Mouse (Mus musculus): Measurements from ENCODE around the gene Immp2l.
"Not testable (repeated sequence)": the region's sequence is repeated elsewhere in the genome, so short reads cannot be mapped to it uniquely, and the experiment has no call there.

Gene Immp2l

DNA sequence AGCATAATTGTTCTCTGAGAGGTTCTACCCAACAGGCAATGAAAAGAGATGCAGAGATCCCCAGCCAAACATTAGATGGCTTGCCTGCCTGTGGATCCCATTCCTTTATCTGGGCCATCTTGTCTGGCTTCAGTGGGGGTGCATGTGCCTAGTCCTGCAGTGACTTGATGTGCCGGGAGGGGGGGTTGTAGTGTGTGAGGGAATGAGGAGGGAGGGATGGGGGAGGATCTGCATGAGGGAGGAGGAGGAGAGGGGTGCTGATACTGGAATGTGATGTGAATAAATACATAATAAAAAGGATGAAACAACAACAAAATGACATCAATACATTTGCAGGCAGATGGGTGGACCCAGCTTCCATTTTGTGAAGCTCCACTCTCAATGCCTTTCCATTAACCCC, 658.3 kb downstream of the Immp2l start:
- DNase-seq (ENCODE audit: low spot score): no peak

DNA sequence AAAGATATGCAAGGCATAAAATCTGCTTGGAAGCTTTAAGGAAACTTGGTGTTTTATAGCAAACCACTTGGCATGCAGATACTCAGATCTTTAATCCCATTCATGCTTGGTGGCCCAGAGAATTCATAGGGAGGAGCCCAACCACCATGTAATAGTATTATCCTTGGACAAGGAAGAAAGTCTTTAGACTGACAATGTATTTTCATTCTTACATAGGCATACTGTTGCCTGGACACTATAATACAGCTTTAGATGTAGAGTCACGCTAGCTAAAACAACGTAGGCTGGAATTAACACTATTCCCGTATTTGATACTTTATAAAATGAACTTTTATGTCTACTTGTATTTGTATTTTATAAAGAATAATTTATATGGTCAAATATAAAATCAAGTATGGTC, 665.9 kb downstream of the Immp2l start:
- no peak for DNase-seq (ENCODE audit: low spot score)

DNA sequence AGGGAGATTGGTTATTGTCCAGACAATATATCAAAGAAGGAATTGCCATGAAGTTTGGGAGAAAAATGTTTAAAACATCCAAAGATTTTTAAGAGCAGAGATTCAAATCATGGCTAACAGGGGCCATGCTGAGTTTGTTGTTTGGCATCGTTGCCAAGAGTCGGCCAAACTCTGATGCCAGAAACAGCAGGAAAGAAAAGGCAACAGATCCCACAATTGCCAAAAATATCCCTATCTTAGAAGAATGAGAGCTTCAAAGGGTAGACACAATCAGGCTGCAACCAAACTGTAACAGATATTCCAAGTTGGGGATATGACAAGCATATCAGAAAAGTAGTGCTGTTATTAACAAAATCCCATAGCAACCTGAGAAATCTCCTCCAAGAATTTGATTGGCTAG, 686.7 kb downstream of the Immp2l start:
- no peak for DNase-seq (ENCODE audit: low spot score)

DNA sequence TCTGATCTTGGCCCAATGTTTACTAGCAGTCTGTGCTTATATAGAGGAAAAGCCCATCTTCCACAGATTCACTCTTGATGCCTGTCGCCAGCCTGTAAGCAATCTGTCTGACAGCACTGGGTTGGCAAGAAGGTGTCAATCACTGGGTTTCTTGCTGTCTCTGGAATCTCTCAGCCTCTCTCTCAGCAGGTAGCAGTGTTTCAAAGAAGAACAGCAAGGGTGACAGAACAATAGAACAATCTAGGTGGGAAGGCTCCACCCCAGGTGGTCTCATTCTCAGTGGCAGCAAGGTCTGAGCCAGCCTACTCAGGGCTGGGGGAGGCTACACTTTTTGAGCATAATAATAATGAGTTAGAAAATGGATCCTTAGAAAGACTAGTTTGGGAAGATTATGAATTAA, 693.1 kb downstream of the Immp2l start:
- no peak for DNase-seq (ENCODE audit: low spot score)

DNA sequence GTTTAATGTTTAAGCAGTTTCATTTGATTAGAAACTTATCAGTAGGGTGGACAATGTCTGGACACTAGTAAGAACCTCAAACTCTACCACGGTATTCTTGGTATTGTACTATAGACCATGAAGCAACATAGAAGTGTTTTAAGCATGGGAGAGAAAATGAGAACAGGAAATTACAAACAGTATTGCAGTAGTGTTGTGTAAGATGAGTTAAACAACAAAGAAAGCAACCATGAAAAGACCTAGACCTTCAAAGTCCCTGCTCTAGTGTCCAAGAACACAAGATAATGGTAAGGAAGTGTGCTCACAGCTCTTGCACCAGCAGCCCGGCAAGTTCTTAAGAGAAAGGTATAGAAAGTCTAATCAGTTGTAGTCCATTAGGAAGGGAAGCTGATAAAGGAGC, 700.7 kb downstream of the Immp2l start:
- DNase-seq (ENCODE audit: low spot score): no peak

DNA sequence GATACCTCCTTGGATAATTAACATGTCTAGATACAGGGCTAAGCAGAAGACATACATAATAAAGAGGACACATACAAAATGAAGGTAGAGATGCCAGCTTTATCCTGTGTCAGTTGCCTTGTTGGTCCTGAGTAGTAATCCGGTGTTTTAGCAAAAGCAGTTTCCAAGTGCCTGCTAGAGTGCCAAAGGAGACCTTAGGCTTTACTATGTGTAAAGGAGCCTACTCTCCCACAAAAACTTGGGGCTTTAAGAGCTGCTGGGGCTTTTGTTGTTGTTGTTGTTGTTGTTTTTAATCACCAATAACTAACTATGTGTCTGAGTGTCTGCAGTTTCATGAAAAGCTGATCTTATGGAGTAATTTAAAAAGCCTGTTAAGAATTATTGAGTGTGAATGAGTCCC, 702.8 kb downstream of the Immp2l start:
- no peak for DNase-seq (ENCODE audit: low spot score)

DNA sequence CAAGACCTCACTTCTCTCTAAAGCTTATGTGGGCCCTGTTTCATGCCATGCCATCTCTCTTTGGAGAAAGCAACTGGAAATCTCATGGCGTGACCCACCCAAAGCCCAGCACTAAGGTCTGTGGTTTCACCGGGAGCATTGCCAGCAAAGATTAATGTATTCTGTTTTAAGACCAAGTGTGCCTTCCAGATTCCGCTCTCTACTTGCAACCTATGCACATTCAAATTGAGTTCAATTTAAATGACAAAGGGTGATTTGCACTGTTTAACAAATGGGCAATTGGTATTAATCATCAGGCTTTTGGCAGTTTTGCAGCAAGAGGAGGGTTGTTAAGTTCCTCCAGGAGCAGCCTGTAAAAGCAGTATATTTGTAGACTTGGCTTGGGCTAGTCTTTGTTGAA, 703.3 kb downstream of the Immp2l start:
- no peak for DNase-seq (ENCODE audit: low spot score)

DNA sequence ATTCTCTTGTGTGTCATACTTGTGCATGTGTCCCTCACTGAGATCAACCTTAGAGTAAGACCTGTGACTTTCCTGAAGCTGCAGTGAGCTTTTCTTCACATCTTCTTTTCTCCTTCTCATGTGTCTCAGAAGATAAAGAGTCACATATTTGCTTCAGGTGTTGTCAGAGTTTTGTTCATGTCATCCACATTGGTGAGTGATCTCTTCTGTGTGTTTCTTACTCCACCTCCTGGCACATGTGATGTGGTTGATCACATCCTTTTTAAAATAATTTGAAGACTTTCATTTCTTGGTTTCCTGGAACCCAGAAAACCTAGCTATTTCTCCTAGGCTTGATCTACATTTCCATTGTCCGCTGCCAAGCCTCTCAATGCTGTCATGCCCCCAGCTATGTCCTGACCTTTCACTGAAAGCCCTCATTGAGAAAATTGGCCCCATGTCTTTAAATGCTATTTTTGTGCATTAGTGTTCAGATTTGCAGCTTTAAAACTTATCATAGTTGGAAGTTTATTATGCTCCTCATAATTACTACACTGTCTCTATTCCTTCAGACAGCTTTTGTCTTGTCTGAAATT, 704.0 kb downstream of the Immp2l start:
- no peak for DNase-seq (ENCODE audit: low spot score)

DNA sequence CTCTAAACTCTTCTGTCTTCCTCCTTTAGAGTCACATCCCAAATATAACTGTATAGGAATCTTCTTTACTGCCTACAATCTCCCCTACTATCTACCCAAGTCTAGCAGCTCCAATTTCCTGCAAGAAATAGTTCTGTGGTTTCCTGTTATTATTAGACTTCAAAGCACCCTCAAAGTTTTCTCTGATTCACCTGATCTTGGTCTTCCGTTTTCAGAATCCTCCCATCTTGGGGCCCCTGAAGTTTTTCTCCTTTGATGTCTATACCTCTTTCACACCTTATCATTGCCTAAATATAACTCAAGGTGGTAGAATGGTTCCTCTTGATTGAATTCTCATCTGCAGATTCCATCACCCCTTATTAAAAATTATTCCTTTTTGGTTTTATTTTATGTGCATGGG, 704.6 kb downstream of the Immp2l start:
- no peak for DNase-seq (ENCODE audit: low spot score)

DNA sequence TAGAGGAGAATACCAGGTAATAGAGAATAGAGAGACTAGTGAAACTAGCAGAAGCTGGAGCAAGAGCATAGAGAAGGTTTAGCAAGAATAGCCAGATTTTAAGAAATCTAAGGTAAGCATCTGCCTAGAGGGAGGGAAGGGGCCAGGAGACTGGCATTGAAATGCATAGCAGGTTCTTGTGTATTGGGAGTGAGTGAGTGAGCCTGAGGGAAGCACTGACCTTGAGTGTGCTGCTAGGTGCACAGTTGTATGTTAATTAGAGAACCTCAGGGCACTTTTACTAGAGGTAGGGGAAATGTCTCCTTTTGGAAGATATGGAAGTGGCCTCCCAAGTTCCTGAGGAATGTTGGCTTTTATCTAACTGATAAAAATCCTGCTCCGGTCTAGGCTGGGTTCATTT, 705.9 kb downstream of the Immp2l start:
- DNase-seq (ENCODE audit: low spot score): no peak

DNA sequence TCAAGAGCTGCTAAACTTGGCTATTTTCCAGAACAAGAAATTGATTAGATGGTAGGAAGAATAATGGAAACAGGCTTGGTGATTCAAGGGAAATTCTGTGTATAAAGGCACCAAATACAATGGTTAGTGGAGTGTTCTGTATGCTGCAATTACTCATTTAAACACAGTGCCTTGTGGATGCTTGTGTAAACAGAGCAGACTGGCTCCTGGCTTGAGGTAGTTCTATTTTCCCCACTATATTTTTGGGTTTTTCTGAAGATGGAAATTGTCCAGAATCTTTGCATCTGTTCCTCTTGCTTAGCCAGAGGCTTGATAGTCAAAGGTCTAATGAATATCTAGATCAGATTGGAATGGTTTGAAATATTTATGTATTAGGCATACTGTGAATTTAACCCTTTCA, 709.3 kb downstream of the Immp2l start:
- DNase-seq (ENCODE audit: low spot score): no peak

DNA sequence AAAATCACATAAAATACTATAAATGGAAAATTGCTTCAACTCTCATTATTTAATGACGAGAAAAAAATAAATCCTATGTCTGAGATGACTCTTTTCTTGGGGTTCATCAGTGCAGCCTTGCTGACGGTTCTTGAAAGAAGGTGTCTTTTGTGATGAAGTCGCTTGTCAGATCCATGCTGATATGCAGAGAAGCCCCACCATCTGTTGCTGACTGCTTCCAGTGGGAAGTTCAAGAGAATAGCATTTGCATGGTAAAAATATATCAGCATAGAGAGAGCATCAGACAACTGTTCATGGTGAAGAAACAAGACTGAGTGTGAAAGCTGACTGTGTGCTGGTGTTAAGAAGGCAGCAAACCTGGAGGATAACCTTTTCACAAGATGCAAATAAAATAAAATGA, 719.0 kb downstream of the Immp2l start:
- no peak for DNase-seq (ENCODE audit: low spot score)

DNA sequence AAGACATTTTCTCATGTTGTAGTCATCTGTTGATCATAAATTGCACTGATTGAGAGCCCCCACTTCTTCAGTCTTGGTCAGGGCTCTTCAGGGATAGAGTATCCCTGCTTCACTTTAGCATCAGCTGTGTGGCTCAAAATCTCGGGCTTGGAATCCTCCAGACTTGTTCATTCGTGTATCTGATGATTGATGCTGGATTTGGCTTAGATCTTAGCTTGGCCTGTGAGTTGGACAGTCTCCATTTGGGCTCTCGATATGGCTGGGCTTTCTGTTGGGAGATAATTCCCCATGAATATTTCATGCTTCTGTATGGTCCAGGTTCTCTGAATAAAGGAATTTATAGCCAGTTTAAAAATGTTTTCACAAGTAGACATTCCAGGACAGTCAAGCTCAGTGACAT, 739.5 kb downstream of the Immp2l start:
- DNase-seq (ENCODE audit: low spot score): no peak

DNA sequence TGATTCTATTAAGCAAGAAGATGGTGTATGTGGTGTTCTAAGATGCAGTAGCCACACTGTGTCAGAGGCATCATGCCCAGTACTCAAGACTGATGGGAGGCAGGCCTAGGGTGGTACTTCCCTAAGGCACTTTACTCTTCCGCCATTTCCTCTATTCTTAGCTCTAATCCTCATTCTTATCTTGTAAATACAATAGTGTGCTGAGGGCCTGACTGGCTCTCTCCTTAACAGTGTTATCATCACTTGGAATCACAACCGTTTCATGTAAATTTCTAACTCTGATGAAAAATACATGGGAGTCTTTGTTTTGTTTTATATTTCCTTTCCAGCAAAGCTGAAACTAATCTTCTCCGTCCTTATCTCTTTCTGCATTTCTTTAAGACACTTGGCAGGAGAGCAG, 750.1 kb downstream of the Immp2l start:
- no peak for DNase-seq (ENCODE audit: low spot score)

DNA sequence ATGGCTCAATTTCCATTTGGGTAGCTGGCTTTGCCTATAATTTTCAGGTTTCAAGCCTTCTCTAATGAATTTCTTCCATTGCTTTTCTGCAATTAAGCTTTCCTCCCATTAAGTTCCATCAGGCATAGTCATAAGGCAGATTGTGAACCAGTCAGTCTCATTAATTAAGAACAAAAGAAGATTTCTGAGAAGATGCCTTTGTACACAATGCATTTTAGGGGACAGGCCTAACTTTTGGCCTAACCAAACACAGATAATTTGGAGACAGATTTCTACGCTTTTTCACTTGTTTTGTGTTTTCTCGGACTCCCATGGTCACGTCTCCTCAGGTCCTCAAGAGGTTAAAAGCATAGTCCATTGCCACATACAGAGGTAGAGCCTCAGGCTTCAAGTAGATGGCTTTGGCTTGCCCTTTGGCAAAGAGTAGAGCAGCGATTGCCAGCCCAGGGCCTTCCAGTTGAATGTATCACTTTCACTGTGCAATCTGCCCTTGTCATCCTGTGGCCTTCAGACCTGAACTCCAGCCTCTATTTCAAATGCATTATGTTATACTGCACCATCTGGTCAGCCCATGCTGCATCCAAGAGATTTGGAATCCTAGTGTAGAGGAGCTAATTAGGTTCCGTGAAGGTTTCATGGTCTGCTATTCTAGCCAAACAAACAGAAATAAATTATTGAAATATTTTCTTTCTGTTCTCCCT, 750.9 kb downstream of the Immp2l start:
- no peak for DNase-seq (ENCODE audit: low spot score)

DNA sequence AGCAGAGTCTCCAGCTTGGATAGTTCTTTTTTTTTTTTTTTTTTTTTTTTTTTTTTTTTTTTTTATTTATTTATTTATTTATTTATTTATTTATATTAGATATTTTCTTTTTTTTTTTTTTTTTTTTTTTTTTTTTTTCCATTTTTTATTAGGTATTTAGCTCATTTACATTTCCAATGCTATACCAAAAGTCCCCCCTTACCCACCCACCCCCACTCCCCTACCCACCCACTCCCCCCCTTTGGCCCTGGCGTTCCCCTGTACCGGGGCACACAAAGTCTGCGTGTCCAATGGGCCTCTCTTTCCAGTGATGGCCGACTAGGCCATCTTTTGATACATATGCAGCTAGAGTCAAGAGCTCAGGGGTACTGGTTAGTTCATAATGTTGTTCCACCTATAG, 753.9 kb downstream of the Immp2l start:
- DNase-seq (ENCODE audit: low spot score): not testable (repeated sequence)

DNA sequence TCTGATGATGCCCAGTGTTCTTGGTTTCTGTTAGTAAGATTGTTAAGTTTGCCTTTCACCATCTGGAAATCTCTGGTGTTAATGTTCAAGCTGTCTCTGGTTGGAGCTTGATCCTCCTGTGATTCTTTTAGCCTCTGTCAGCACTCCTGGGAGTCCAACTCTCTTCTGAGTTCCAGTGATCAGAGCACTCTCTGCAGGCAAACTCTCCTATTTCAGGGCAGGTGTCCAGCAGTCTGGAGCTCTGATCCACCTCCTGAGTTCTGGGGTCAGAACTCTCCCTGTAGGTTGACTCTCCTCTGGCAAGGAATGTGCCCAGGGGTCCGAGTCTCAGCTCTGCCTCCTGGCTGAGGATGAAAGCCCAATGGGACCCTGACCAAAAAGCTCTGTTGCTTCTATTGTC, 769.8 kb downstream of the Immp2l start:
- not testable (repeated sequence) for DNase-seq (ENCODE audit: low spot score)

DNA sequence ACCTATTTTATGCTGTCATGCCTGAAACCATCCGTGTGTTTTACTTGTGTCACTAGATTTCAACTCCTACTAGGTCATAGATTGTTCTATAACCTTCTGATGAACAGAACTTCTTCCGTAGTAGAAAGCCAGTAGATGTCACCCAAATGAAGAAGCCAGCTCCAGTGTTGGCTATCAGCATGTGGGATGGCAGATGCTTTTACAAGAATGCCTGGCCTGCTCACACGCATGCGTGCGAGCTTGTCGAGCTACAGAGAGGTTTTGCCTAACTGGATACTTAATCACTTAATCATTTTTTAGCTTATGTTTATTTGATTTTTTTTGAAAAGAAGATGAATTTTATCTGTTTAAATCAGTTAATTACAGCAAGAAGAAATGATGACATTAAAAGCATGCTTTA, 805.6 kb downstream of the Immp2l start:
- DNase-seq (ENCODE audit: low spot score): no peak

DNA sequence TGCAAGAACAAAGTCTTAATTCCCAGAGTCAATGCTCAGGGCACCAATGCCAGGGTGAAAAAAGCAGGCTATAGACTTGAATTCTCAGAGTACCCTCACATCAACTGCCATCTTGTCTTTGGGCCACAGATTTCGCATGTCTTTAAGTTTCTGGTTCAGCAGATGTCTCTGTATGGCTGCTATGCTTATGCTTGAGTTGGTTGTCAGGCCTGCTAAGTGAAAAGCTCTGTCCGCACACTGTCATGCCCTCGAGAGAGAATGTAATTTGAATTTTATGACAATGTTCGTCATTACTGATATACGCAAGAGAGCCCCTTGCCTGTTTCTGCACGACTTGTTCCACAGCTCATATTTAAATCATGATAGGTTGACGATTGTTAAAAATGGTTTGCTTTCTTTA, 807.8 kb downstream of the Immp2l start:
- no peak for DNase-seq (ENCODE audit: low spot score)

DNA sequence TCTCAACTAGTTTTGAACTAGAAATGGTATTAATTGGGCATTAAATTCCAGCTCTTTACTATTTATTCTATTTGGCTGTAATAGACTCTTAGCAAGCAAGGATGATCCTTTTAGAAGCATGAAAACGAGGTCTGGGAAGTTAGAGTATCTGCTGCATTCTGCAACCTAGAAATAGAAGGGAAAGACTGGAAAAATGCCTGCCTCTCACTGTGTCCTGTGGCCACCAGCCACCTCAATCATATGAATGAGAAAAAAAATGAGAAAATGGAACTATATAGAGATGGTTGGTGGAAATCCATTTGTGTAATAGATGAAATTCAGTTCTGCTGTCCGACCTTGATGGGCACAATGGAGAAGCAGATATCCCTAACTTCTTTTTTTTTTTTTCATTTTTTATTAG, 810.8 kb downstream of the Immp2l start:
- no peak for DNase-seq (ENCODE audit: low spot score)

DNA sequence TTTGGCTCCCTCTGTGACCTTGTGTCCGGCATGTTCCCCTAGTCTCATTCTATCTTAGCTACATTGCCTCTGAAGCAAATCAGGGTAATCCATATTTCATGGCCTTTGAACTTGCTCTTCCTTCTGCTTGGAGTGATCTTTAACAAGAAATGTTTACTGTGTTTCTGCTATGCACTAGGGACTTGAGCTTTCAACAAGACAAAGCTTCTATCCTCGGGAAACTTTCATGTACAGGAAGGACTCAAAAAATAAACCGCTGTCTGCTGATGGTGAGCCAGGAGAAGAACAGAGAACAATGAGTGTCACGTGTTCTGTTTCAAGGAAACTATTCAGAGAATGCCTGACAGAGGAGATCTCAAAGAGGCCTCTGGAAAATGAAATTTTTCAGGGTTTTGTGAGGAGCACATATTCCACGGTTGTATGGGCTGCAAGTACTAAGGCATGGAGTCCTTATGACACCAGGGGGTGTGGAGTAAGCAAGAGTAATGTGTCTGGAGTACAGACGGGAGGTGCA, 814.5 kb downstream of the Immp2l start:
- no peak for DNase-seq (ENCODE audit: low spot score)

DNA sequence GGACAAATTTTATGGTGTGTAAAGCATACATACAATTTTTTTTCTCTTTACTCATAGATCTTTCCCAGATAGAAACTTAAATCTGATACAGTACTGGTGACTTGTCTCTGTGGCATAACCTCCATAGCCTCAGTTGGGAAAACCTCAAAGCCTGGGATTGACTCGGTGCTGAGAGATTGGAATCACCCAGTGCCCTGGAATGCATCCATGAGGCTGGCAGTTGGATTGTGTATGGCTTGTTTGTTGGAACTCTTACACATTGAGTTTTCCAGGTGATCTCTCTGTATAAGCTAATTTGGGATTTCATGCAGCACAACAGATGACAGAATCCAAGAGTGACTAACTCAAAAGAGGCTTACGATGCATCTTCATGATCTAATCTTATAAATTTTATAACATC, 815.4 kb downstream of the Immp2l start:
- no peak for DNase-seq (ENCODE audit: low spot score)

DNA sequence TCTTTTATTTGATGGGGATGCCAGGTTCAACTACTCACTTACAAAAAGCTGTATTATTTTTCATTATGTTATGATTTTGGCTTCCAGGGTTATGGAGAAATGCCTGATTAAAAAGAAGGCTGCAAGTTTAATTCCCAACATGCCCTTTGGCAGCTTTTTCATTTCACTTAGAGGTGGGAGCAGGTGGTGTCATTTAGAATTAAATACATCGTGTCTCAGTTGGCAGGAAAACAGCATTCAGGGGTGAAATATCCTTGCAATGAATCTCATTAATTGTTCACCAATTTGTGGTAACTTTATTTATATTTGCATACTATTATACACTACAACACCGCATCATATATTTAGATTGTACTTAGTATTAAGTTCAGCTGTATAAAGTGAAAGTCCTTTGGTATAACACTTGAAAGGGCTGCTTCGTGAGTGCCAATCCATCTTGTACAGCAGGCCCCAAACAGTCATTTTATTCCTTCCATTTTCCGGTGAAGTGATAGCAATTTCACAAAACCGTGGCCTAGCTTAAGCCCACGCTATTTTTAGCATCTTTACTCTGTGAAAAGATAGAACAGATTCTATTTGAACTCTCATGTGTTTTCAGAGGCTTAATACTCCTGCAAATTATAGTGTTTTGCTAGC, 818.9 kb downstream of the Immp2l start:
- no peak for DNase-seq (ENCODE audit: low spot score)

Data from left cerebral cortex, adult 11 months (tissue).